In the genomic region with DNA sequence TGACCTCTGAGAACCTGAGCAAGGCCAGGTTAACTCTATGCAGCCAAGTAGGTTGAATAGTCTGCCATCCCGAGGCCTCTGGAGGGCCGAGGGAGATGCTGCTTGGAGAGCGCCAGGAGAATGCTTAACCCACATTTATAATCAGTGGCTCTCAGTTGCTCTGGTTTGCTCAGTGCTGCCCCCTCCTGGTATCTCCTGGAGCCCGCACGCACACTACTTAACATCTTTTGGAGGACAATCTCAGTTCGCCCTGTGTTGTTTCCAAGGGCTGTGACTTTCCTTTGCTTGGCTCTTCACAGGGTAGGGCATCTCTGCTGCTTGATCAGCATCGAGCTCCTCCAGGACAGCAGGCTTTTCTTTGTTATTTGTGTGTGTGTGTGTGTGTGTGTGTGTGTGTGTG, we compare ENCODE assay signal across 8 mouse cellular contexts. TPM values are rescaled to one million over a fixed set of nuclear protein-coding genes. Genes with fewer than 3 reads are reported as not detected.
A peak's percentile ranks its signal among the peaks of the same experiment; 100 is the strongest.
DNase-seq lines count a peak whose midpoint lies in the region; ATAC-seq and TF ChIP-seq lines count a peak whose summit lies in the region.
"Had no signal": no experiment of that assay in that cellular context is flagged by ENCODE, and none has a peak within 500 bp of the region (broad histone marks: within the 10 kb centered on the region; RNA-seq: fewer than 3 reads in every experiment).

No protein-coding gene starts in this region.

- peaks cover 19% of the 10 kb centered on the region for H3K4me1 ChIP-seq in kidney, embryonic 14.5 days (ENCODE audit: control insufficient read depth, insufficient read depth, low read length)
- H3K4me1 ChIP-seq in G1E (ENCODE audit: insufficient read depth, low read depth, low read length): no peaks in the 10 kb centered on the region
- H3K4me1 ChIP-seq in forebrain, embryonic 15.5 days: peaks cover 12% of the 10 kb centered on the region; the same call in 1 of the 2 replicates

- ATAC-seq in kidney, embryonic 14.5 days (ENCODE audit: low FRiP score, low TSS enrichment): no peak
- ATAC-seq in G1E (ENCODE audit: extremely low read depth, insufficient number of reproducible peaks, low FRiP score, poor library complexity, severe bottlenecking): peak; percentile 8; the same call in 1 of the 2 replicates
- ATAC-seq in forebrain, embryonic 15.5 days (replicated peaks): peak; percentile 27
- no peak; the same call in 1 of the 2 replicates for ATAC-seq in erythroblast, adult 5-6 weeks (replicated peaks; ENCODE audit: low FRiP score, poor library complexity, severe bottlenecking)

- no peak overlapping the region for H3K27ac ChIP-seq in kidney, embryonic 14.5 days (ENCODE audit: low read depth, low read length)
- H3K27ac ChIP-seq in forebrain, embryonic 15.5 days (replicated peaks): no peak overlapping the region

- no peaks in the 10 kb centered on the region for H3K27me3 ChIP-seq in kidney, embryonic 14.5 days (ENCODE audit: control insufficient read depth, insufficient read depth, low read length)
- H3K27me3 ChIP-seq in G1E (ENCODE audit: insufficient read depth, low read length): no peaks in the 10 kb centered on the region
- no peaks in the 10 kb centered on the region for H3K27me3 ChIP-seq in forebrain, embryonic 15.5 days
- H3K27me3 ChIP-seq: megakaryocyte, embryonic 14.5 days had no signal

- no peak overlapping the region for H3K4me3 ChIP-seq in kidney, embryonic 14.5 days (ENCODE audit: low read length)
- H3K4me3 ChIP-seq in G1E (ENCODE audit: low read depth, low read length): no peak overlapping the region
- no peak overlapping the region for H3K4me3 ChIP-seq in forebrain, embryonic 15.5 days
- H3K4me3 ChIP-seq: megakaryocyte, embryonic 14.5 days had no signal

- DNase-seq in kidney, postnatal 10 days: peak; percentile 49
- DNase-seq in CD4-positive helper T cell, adult 2 months (ENCODE audit: low read depth, low spot score): peak; percentile 6
- peak; percentile 3 for DNase-seq in G1E (ENCODE audit: low spot score)
- DNase-seq in naive thymus-derived CD4-positive, alpha-beta T cell, adult 2 months (ENCODE audit: low read depth): peak; percentile 8

- no peaks in the 10 kb centered on the region for H3K9me3 ChIP-seq in kidney, embryonic 14.5 days (ENCODE audit: control insufficient read depth, low read length)
- H3K9me3 ChIP-seq in G1E (replicated peaks): no peaks in the 10 kb centered on the region
- no peaks in the 10 kb centered on the region for H3K9me3 ChIP-seq in forebrain, embryonic 15.5 days
- H3K9me3 ChIP-seq: megakaryocyte, embryonic 14.5 days had no signal

- H3K4me2 ChIP-seq in kidney, embryonic 14.5 days (replicated peaks; ENCODE audit: low read depth, low read length): no peak overlapping the region
- no peak overlapping the region for H3K4me2 ChIP-seq in forebrain, embryonic 15.5 days (replicated peaks)

- peak; percentile 67 for TF ChIP-seq CTCF in G1E (IDR thresholded peaks at IDR 0.05; ENCODE audit: low read depth, low read length)

- H3K36me3 ChIP-seq in kidney, embryonic 14.5 days (ENCODE audit: control insufficient read depth, insufficient read depth, low read length): no peaks in the 10 kb centered on the region; the same call in 1 of the 2 replicates
- no peaks in the 10 kb centered on the region for H3K36me3 ChIP-seq in G1E (replicated peaks)
- H3K36me3 ChIP-seq in forebrain, embryonic 15.5 days: no peaks in the 10 kb centered on the region

- WGBS in kidney, embryonic 14.5 days: 81% methylated on average over 7 of the region's 7 CpGs
- 63% methylated on average over 7 of the region's 7 CpGs for WGBS in forebrain, embryonic 15.5 days

- H3K9ac ChIP-seq in kidney, embryonic 14.5 days (ENCODE audit: low read depth, low read length): no peak overlapping the region
- H3K9ac ChIP-seq in forebrain, embryonic 15.5 days (replicated peaks): no peak overlapping the region

RNA-seq across cellular contexts. Expression of a gene that starts 12.1 kb away (rescaled TPM):
- 35.2 and 54.7 TPM in 2 replicates for polyA plus RNA-seq in kidney, embryonic 14.5 days (2014; fragmentation: Nextera tagmentation; extraction: Ambion mirVana)
- total RNA-seq in G1E (2014; fragmentation: Nextera tagmentation) (not detected in 2 replicates), G1E (2017) (0.05 and 0.12 TPM in 2 replicates)
- polyA plus RNA-seq in G1E (2012): not detected in 2 replicates
- polyA plus RNA-seq in forebrain, embryonic 15.5 days (2015; fragmentation: Nextera tagmentation; extraction: Ambion mirVana): 4.0 and 4.6 TPM in 2 replicates
- 0.84 TPM in 1 of 2 replicates, not detected in the other for total RNA-seq in erythroblast, adult 5-6 weeks (2015; ENCODE audit: low replicate concordance)
- 0.42 and 0.51 TPM in 2 replicates for total RNA-seq in erythroblast, adult 5-6 weeks (2017; ENCODE audit: low replicate concordance)

Comparison
In these comparisons a context has a peak if more than half of its experiments do, and no peak if none do; other contexts are left out.
1. ATAC-seq: peak in G1E (single experiment) and forebrain, embryonic 15.5 days (single experiment); none in kidney, embryonic 14.5 days (single experiment) and erythroblast, adult 5-6 weeks (single experiment).
2. Peak in every context shown above with its lines, with median percentiles within 50 percentile points of each other: DNase-seq.